Mouse (Mus musculus) erythroblast, embryonic 14.5 days (primary cell): ENCODE measurements around the gene Lrrc3b.

Source experiments
- GATA1 ChIP-seq: IDR thresholded peaks from 2 replicates; pipeline ENCODE4 v1.6.1; 2012; ENCODE audit warnings: low read length, inconsistent platforms, mixed read lengths
- TAL1 ChIP-seq: IDR thresholded peaks from 3 replicates; pipeline ENCODE4 v1.6.1; 2012; ENCODE audit warnings: low read length, inconsistent platforms, mixed read lengths

- TF ChIP-seq GATA1: no peak
- no peak for TF ChIP-seq TAL1
These were observed 73.7 kb downstream of the Lrrc3b start for GRCm38 (mm10) chr14:15365045-15365444.
